Mouse (Mus musculus): ENCODE data around the gene Glrb.

Glrb gene

GRCm38 (mm10) chr3:80818619-80819018, 94.8 kb downstream of the Glrb start:
- DNase-seq: no peak

DNA sequence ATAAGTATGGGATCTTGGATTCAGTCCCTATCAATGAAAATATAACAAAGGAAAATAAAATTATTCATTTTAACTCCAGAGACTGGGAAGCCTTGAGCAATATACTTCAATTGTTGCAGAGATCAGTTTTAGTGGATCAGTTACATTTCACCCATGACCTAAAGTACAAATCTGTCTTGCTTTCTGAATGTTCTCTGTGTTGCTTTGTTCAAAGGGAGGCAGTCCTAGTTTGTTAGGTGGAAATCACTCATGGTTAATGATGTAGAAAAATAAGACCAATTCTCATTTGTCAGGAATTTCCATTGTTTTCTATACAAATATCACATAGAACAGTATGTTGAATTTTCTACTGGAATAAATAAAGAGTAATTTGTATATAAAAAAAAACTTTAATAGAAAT, 99.7 kb downstream of the Glrb start:
- no peak for DNase-seq

- no peak for DNase-seq
Observed at GRCm38 (mm10) chr3:80812237-80812636, 101.2 kb downstream of the Glrb start.

- DNase-seq: peak; percentile 36
Observed at GRCm38 (mm10) chr3:80805327-80805726, 108.1 kb downstream of the Glrb start.

DNA sequence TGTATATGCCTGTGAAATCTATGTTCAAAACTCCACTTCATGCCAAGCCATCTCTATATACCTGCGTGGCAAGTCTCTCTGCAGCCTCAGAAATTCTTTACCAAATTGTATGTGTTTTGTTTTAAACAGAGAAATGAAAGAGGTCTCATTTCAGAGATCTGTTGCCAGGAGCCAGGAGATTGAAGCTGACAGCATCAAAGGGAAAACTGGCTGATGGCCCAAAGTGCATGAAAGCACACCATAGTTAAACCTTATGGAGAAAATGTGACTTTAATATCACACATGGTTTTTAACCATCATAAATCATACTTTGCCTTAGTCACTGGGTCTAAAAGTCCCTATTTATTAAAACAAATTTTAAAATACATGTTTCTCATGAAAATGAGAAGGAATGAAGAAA, 109.6 kb downstream of the Glrb start:
- DNase-seq: peak; percentile 10

DNA sequence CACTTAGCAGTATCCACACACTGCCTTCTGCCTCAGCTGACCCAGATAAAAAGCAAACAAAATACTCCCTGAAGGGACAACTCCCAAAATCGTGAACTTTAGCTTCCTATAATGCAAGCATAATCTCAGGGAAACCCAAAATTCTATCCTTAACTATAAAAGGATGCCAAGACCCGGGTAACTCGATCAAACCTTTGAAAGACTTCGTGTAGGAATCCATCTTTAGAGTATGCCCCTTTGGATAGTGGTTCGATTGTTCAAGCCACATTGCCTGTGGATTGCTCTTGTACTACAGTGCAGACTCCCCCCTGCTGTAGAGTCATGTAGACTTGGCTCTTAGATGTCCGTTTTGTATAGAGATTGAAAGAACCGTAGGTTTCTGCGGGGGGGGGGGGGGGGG, 110.2 kb downstream of the Glrb start:
- DNase-seq: no peak

GRCm38 (mm10) chr3:80802596-80803081, 110.8 kb downstream of the Glrb start, which contains the start of gene Gria2:
Gria2 (minus strand) TSS chr3:80802835.
- peak; percentile 87 for DNase-seq

DNA sequence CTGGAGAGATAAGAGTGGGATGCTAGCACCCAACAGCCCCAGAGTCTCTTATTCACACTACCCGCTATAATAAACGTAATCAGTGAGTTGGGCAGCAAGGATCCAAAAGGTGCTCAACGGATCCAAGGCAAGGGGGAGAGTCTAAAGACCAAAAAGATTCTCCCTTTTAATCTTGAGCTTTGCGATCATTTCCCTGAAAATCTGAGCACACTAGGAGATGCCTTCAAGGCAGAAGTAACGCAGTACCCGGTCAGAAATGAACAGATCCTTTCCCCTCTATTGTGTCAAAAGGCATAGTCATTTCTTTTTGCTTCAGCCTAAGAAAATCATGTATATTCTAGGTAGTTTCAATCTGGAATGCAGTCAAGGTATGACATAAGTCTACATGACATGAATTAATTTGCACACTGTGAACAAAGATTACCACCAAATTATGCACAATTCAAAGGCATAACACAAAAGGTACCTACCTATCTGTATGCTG, 111.6 kb downstream of the Glrb start:
- peak; percentile 9 for DNase-seq

DNA sequence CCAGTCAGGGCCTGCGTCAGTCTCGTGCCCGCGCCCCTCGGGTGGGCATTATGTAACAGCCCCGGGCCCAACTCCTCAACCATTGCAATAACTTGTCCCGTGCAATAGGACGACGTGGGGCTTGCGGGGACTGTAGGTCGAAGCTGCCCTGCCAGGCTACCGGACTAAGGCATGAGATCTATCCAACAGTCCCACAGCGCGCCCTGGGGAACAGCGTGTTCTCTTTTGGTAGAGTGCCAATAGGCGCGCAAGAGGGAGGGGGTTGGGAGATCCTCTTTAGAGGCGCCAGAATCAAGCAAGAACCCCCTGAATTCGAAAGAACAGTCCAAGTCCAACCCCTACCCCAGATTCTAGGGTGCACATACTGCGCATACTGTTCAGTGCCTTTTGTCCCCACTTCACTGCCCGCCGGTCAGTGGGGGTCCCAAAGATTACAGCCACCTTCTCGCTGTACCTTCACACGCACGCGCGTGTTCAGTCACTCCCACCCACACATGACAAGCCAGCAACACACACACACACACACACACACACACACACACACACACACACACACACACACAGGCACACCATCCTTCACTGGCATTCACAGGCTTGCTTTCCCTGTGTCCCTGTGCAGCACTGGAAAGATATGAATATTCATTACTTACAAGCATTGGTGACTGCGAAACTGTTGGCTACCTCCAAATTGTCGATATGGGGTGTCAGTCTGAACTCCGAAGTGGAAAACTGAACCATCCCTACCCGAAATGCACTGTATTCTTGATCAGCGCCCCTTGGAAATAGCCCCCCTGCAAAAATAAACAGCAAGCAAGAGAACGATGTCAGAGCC, 112.2 kb downstream of the Glrb start:
- peak; percentile 79 for DNase-seq

DNA sequence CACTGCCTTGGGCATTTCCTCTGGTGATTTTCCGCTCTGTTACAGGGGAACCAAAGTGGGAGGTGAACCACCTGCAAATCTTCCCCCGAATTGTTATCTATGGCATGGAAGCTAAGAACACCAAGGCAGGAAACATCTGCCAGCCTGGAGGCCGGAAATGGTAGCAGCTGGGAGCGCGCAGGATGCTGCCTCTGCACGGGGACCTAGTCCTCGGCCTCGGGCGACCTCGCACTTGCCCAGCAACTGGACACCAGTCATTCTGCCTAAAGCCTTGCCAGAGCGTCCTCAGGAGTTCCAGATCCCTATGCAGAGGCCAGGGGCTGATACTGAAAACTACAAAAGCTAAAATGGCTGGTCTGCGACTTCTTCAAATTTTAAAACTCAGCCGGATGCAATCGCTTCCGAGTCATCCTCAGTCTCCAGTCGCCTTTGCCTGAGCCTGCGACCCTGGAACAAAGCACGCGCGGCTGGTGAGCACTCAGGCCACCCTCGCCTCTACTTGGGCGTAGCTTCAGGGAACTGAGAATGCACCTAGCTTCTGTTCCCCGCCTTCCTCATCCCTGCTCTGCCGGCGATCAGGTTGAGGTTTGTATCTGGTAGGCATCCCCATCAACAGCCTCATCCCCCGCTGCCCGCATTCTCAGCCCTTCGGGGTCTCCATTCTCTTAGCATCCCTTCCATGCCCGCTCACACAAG, 113.0 kb downstream of the Glrb start:
- DNase-seq: peak; percentile 59

GRCm38 (mm10) chr3:80797935-80798334, 115.5 kb downstream of the Glrb start:
- no peak for DNase-seq

GRCm38 (mm10) chr3:80796764-80797163, 116.7 kb downstream of the Glrb start:
- no peak for DNase-seq

GRCm38 (mm10) chr3:80795284-80795683, 118.2 kb downstream of the Glrb start:
- no peak for DNase-seq

Measured in cerebellum, adult 8-10 months (tissue).